Mouse (Mus musculus) brain, embryonic 14.5 days (tissue): ENCODE results near the gene Zfp933.

Source experiments
- CTCF ChIP-seq: fragments of 200-500 bp; IDR thresholded peaks from 2 replicates; pipeline ENCODE4 v1.5.1; 2012; ENCODE audit warnings: inconsistent platforms, mild to moderate bottlenecking, moderate library complexity, borderline replicate concordance; ENCODE audit not compliant: insufficient read depth, insufficient read length; ENCODE audit errors: extremely low read depth
- POLR2A ChIP-seq: fragments of 200-500 bp; IDR thresholded peaks from 2 replicates; pipeline ENCODE4 v1.6.1; 2012; ENCODE audit warnings: mild to moderate bottlenecking, inconsistent platforms, borderline replicate concordance; ENCODE audit not compliant: poor library complexity, insufficient read depth, insufficient read length, severe bottlenecking; ENCODE audit errors: extremely low read depth

DNA sequence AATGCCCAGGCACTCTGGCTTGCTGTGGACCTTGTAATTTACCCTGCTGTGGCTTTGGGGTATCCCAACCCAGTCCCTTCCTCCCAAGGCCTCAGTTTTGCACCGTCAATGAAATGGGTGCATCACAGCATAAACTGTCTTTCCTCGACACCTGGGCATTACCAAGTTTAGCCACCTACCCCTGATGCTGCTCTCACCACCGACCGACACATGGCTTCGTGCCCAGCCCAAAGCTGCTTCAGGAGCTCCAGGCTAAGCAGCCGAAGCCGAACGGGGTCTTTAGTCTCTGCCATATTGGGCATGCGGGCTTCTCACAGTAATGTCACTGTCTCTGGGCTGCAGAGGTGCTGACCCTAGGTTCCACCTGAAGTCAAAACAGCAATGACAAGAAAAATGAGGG is 17.9 kb upstream of the Zfp933 start:
- TF ChIP-seq POLR2A (no peak), CTCF (no peak)
